Mouse (Mus musculus) forelimb bud, embryonic 11.5 days (tissue): ENCODE results near the gene Gtf2f2.
A peak's percentile ranks its signal among the peaks of the same experiment; 100 is the strongest.
"Not testable (repeated sequence)": the region's sequence is repeated elsewhere in the genome, so short reads cannot be mapped to it uniquely, and the experiment has no call there.

ENCODE experiments used
- DNase-seq: peaks from one replicate; pipeline ENCODE4 v3.0.0-alpha.2; 2012; ENCODE audit warnings: low read depth, low spot score

Gene Gtf2f2

GRCm38 (mm10) chr14:75998082-75998481 is 12.6 kb downstream of the Gtf2f2 start:
- no peak for DNase-seq

GRCm38 (mm10) chr14:75992371-75992770 is 18.3 kb downstream of the Gtf2f2 start:
- DNase-seq = no peak

- no peak for DNase-seq
These were observed 19.7 kb downstream of the Gtf2f2 start for GRCm38 (mm10) chr14:75990936-75991335.

- no peak for DNase-seq
These were observed 21.5 kb downstream of the Gtf2f2 start for GRCm38 (mm10) chr14:75989168-75989567.

- DNase-seq = no peak
These were observed 23.7 kb downstream of the Gtf2f2 start for GRCm38 (mm10) chr14:75986878-75987483.

- DNase-seq = no peak
These were observed 25.6 kb downstream of the Gtf2f2 start for GRCm38 (mm10) chr14:75985112-75985511.

- no peak for DNase-seq
These were observed 26.8 kb downstream of the Gtf2f2 start for GRCm38 (mm10) chr14:75983891-75984290.

GRCm38 (mm10) chr14:75981231-75981630 is 29.4 kb downstream of the Gtf2f2 start:
- no peak for DNase-seq

GRCm38 (mm10) chr14:75976107-75976506 is 34.6 kb downstream of the Gtf2f2 start:
- no peak for DNase-seq

- no peak for DNase-seq
These were observed 43.4 kb downstream of the Gtf2f2 start for GRCm38 (mm10) chr14:75967291-75967690.

GRCm38 (mm10) chr14:75964433-75964832 is 46.2 kb downstream of the Gtf2f2 start:
- no peak for DNase-seq

GRCm38 (mm10) chr14:75964000-75964399 is 46.7 kb downstream of the Gtf2f2 start:
- no peak for DNase-seq

GRCm38 (mm10) chr14:75963215-75963614 is 47.5 kb downstream of the Gtf2f2 start:
- no peak for DNase-seq

- no peak for DNase-seq
These were observed 48.4 kb downstream of the Gtf2f2 start for GRCm38 (mm10) chr14:75962250-75962649.

- DNase-seq = no peak
These were observed 55.9 kb downstream of the Gtf2f2 start, which contains the start of gene Kctd4 for GRCm38 (mm10) chr14:75954766-75955165. Kctd4 (plus strand) TSS chr14:75955009.

- DNase-seq = peak; percentile 79
These were observed 57.7 kb downstream of the Gtf2f2 start for GRCm38 (mm10) chr14:75953011-75953410.

GRCm38 (mm10) chr14:75947674-75948073 is 63.0 kb downstream of the Gtf2f2 start:
- DNase-seq = no peak

- DNase-seq = no peak
These were observed 68.3 kb downstream of the Gtf2f2 start for GRCm38 (mm10) chr14:75942365-75942764.

- no peak for DNase-seq
These were observed 69.2 kb downstream of the Gtf2f2 start for GRCm38 (mm10) chr14:75941500-75941899.

- DNase-seq = no peak
These were observed 73.0 kb downstream of the Gtf2f2 start for GRCm38 (mm10) chr14:75937714-75938113.

GRCm38 (mm10) chr14:75934359-75934758 is 76.3 kb downstream of the Gtf2f2 start:
- DNase-seq = no peak

- DNase-seq = no peak
These were observed 79.4 kb downstream of the Gtf2f2 start for GRCm38 (mm10) chr14:75931266-75931665.

GRCm38 (mm10) chr14:75929713-75930112 is 81.0 kb downstream of the Gtf2f2 start:
- not testable (repeated sequence) for DNase-seq
